In the genomic region with DNA sequence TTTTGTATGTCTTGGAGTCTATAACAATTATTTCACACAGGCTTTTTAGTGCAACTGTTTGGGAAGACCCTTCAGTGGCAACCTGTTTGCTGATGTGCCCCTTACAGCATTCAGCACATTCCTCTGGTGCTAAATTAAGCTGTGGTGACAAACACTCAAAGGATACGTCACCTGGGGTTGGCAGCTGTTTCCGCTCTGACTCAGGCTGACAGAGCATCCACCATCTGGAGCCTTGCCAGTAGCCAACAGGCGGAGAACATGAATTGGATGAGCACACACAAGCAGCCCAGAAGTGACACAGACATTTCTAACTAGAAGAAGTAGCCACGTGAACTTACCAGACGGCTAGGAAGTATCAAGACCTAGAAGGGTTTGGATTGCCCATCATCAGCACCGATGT, we compare ENCODE assay signal across 9 mouse cellular contexts. TPM values are rescaled to one million over a fixed set of nuclear protein-coding genes. Genes with fewer than 3 reads are reported as not detected.
DNase-seq lines count a peak whose midpoint lies in the region; ATAC-seq and TF ChIP-seq lines count a peak whose summit lies in the region.
"Had no signal": no experiment of that assay in that cellular context is flagged by ENCODE, and none has a peak within 500 bp of the region (broad histone marks: within the 10 kb centered on the region; RNA-seq: fewer than 3 reads in every experiment).

No protein-coding gene starts in this region.

- no peak overlapping the region for H3K4me2 ChIP-seq in limb, embryonic 14.5 days (replicated peaks; ENCODE audit: low read depth, low read length, severe bottlenecking)
- H3K4me2 ChIP-seq in kidney, postnatal 0 days (ENCODE audit: low read length): no peak overlapping the region
- H3K4me2 ChIP-seq: liver, embryonic 13.5 days had no signal

- peak; percentile 62; the same call in 1 of the 2 replicates for ATAC-seq in limb, embryonic 14.5 days (ENCODE audit: low FRiP score, low read depth)
- no peak for ATAC-seq in kidney, postnatal 0 days (replicated peaks; ENCODE audit: low FRiP score, low read depth)

- H3K27me3 ChIP-seq in limb, embryonic 14.5 days (ENCODE audit: control insufficient read depth, insufficient read depth, low read length): no peaks in the 10 kb centered on the region
- H3K27me3 ChIP-seq in limb, embryonic 10.5 days (ENCODE audit: low read depth, poor library complexity, severe bottlenecking): no peaks in the 10 kb centered on the region
- H3K27me3 ChIP-seq in kidney, postnatal 0 days (ENCODE audit: insufficient read depth, low read length): no peaks in the 10 kb centered on the region
- H3K27me3 ChIP-seq: liver, embryonic 13.5 days had no signal

- no peak overlapping the region for H3K4me3 ChIP-seq in limb, embryonic 14.5 days (replicated peaks; ENCODE audit: low read length)
- no peak overlapping the region for H3K4me3 ChIP-seq in limb, embryonic 10.5 days
- H3K4me3 ChIP-seq in kidney, postnatal 0 days (replicated peaks; ENCODE audit: low read depth, low read length): no peak overlapping the region
- H3K4me3 ChIP-seq: liver, embryonic 13.5 days had no signal

- H3K9ac ChIP-seq in limb, embryonic 14.5 days (ENCODE audit: low read depth, low read length, severe bottlenecking): no peak overlapping the region
- no peak overlapping the region for H3K9ac ChIP-seq in kidney, postnatal 0 days (ENCODE audit: low read depth, low read length)
- H3K9ac ChIP-seq: liver, embryonic 13.5 days had no signal

- TF ChIP-seq CTCF in kidney, postnatal 0 days (IDR thresholded peaks at IDR 0.05; ENCODE audit: low read depth): no peak

- H3K27ac ChIP-seq in limb, embryonic 14.5 days (replicated peaks; ENCODE audit: low read depth, low read length): no peak overlapping the region
- no peak overlapping the region for H3K27ac ChIP-seq in limb, embryonic 10.5 days
- H3K27ac ChIP-seq in kidney, postnatal 0 days: no peak overlapping the region
- H3K27ac ChIP-seq: liver, embryonic 13.5 days had no signal

- no peaks in the 10 kb centered on the region for H3K4me1 ChIP-seq in limb, embryonic 14.5 days (ENCODE audit: control insufficient read depth, insufficient read depth, low read length)
- H3K4me1 ChIP-seq in limb, embryonic 10.5 days: peaks cover 6% of the 10 kb centered on the region; the same call in 1 of the 2 replicates
- H3K4me1 ChIP-seq in kidney, postnatal 0 days (replicated peaks; ENCODE audit: insufficient read depth, low read length): no peaks in the 10 kb centered on the region

- peak; percentile 70 for DNase-seq in limb, embryonic 14.5 days (ENCODE audit: low spot score)
- no peak for DNase-seq in limb, embryonic 10.5 days (ENCODE audit: low spot score)
- peak; percentile 75 for DNase-seq in adrenal gland, postnatal 10 days
- peak; percentile 31 for DNase-seq in gonadal fat pad, adult 2 months (ENCODE audit: low read depth)
- DNase-seq in kidney, postnatal 0 days (ENCODE audit: low spot score): peak; percentile 50
- DNase-seq in lung, postnatal 10 days: peak; percentile 79
- DNase-seq in thymus, postnatal 0 days (ENCODE audit: low spot score): peak; percentile 96
- DNase-seq in yolk sac, embryonic 10.5 days (ENCODE audit: low spot score): no peak
- DNase-seq: liver, embryonic 13.5 days had no signal

- WGBS in limb, embryonic 14.5 days: 64% methylated on average over 6 of the region's 6 CpGs
- WGBS in limb, embryonic 10.5 days: 83% methylated on average over 6 of the region's 6 CpGs
- WGBS in kidney, postnatal 0 days: 42% methylated on average over 6 of the region's 6 CpGs

- H3K9me3 ChIP-seq in limb, embryonic 14.5 days (ENCODE audit: control insufficient read depth, low read length): no peaks in the 10 kb centered on the region
- no peaks in the 10 kb centered on the region for H3K9me3 ChIP-seq in limb, embryonic 10.5 days (replicated peaks)
- H3K9me3 ChIP-seq in kidney, postnatal 0 days (replicated peaks; ENCODE audit: low read length): no peaks in the 10 kb centered on the region
- H3K9me3 ChIP-seq: liver, embryonic 13.5 days had no signal

- no peak for TF ChIP-seq POLR2A in limb, embryonic 14.5 days (IDR thresholded peaks at IDR 0.05; ENCODE audit: borderline replicate concordance, extremely low read depth, insufficient read depth, insufficient read length)

- H3K36me3 ChIP-seq in limb, embryonic 14.5 days (ENCODE audit: control insufficient read depth, insufficient read depth, low read length): no peaks in the 10 kb centered on the region
- no peaks in the 10 kb centered on the region for H3K36me3 ChIP-seq in limb, embryonic 10.5 days
- H3K36me3 ChIP-seq in kidney, postnatal 0 days (ENCODE audit: insufficient read depth, low read length): no peaks in the 10 kb centered on the region
- H3K36me3 ChIP-seq: liver, embryonic 13.5 days had no signal

RNA-seq across cellular contexts. Expression of a gene that starts 44.0 kb away (rescaled TPM):
- 4.9 TPM in 2 replicates for polyA plus RNA-seq in limb, embryonic 14.5 days (2012; rRNA removed)
- polyA plus RNA-seq in limb, embryonic 14.5 days (2014; fragmentation: Nextera tagmentation; extraction: Ambion mirVana): 10.9 and 13.5 TPM in 2 replicates
- 8.4 and 9.6 TPM in 2 replicates for polyA plus RNA-seq in limb, embryonic 10.5 days (2016; fragmentation: Nextera tagmentation; extraction: Ambion mirVana)
- 1 to 10 TPM; 4.8 to 5.4 TPM for total RNA-seq in adrenal gland, postnatal 10 days (2021)
- polyA plus RNA-seq in gonadal fat pad, adult 2 months (2012; rRNA removed): 0.76 and 1.7 TPM in 2 replicates
- polyA plus RNA-seq in kidney, postnatal 0 days (2015; fragmentation: Nextera tagmentation; extraction: Ambion mirVana): 8.5 and 9.2 TPM in 2 replicates
- polyA plus RNA-seq in thymus, postnatal 0 days (2015; fragmentation: Nextera tagmentation; extraction: Ambion mirVana): 10.1 and 12.8 TPM in 2 replicates

Comparison
In these comparisons a context has a peak if more than half of its experiments do, and no peak if none do; other contexts are left out.
1. DNase-seq: peak in limb, embryonic 14.5 days (single experiment), adrenal gland, postnatal 10 days (single experiment), gonadal fat pad, adult 2 months (single experiment), kidney, postnatal 0 days (single experiment), lung, postnatal 10 days (single experiment) and thymus, postnatal 0 days (single experiment); none in limb, embryonic 10.5 days (single experiment) and yolk sac, embryonic 10.5 days (single experiment).